Mouse (Mus musculus): ENCODE data around the gene Dazap2. TPM values are rescaled to one million over a fixed set of nuclear protein-coding genes. Genes with fewer than 3 reads are reported as not detected.
"Not testable (repeated sequence)": the region's sequence is repeated elsewhere in the genome, so short reads cannot be mapped to it uniquely, and the experiment has no call there.

Dazap2 gene
- polyA plus RNA-seq, 1 experiment from 2014 or later = 209 TPM

DNA sequence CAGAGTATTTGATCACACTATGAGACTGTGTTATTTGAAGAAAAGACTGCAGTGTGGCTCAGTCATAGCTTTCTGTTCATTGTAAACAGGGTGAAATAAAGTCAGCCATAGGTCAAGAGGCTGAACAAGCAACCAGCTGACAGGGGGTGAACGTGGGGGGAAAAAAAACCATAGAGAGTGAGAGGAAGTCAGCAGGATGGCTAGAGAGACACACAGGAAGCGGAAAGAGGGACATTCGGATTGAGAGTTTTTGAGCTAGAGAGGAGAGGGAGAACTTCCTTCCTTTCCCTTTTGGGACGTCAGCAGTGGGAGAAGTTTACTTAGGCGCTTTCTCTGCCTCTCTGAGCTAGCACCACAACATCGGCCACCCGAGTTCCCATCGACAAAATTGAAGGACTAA, 24.7 kb upstream of the Dazap2 start:
- Histone ChIP-seq H3K36me3 (peaks cover 4% of the 10 kb centered on the region; the same call in 1 of the 2 replicates), H3K9me3 (no peaks in the 10 kb centered on the region), H3K4me1 (no peaks in the 10 kb centered on the region), H3K27me3 (ENCODE audit: insufficient read depth, poor library complexity, severe bottlenecking) (peaks cover 11% of the 10 kb centered on the region; the same call in 1 of the 2 replicates), H3K4me3 (no peak overlapping the region), H3K27ac (no peak overlapping the region)
- DNase-seq (ENCODE audit: low spot score) = no peak
- 63% methylated on average over 8 of the region's 8 CpGs for WGBS

DNA sequence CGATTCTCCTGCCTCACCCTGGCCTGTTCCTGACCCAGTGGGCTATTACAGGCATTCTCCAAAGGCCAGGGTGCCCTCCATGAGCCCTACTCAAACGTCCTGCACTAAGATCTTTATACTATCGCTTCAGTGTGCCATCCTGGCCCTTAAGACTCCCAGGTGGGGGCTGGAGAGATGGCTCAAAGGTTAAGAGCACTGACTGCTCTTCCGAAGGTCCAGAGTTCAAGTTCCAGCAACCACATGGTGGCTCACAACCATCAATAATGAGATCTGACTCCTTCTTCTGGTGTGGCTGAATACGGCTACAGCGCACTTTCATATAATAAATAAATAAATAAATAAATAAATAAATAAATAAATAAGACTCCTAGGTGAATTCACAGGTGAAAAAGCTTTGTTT, 22.3 kb upstream of the Dazap2 start:
- DNase-seq (ENCODE audit: low spot score) = no peak
- WGBS = 82% methylated on average over 6 of the region's 6 CpGs
- Histone ChIP-seq H3K27me3 (ENCODE audit: insufficient read depth, poor library complexity, severe bottlenecking) (no peaks in the 10 kb centered on the region), H3K36me3 (no peaks in the 10 kb centered on the region), H3K4me3 (no peak overlapping the region), H3K27ac (no peak overlapping the region), H3K9me3 (no peaks in the 10 kb centered on the region), H3K4me1 (no peaks in the 10 kb centered on the region)

DNA sequence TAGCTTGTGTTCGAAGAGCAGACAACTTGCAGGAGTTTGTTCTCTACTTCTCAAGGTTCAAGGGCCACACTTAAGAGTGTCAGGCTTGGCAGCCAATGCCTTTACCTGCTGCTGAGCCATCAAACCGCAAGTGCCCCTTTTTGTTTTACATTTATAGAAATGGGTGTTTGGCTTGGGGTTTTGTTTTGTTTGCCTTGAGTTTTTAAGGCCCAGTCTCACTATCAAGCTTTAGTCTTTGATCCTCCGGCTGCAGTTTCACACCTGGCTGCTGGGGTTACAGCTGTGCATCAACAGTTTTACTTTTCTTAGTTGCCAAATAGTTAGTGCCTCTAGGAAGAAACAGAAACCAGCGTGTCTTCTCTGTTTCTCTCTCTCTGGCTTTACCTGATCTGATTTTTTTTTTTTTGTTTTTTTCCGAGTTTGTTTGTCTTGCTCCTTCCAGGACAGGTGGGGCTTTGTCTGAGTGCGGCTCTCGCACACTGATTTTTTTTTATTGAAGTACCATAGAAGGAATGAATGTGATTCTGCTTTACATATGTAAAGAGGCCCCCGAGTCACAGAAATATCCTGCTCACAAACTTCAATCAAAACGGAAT, 16.8 kb upstream of the Dazap2 start:
- Histone ChIP-seq H3K9me3 (no peaks in the 10 kb centered on the region), H3K4me3 (peak overlapping the region; percentile 88), H3K27me3 (ENCODE audit: insufficient read depth, poor library complexity, severe bottlenecking) (peaks cover 46% of the 10 kb centered on the region), H3K4me1 (peaks cover 17% of the 10 kb centered on the region), H3K36me3 (no peaks in the 10 kb centered on the region), H3K27ac (no peak overlapping the region)
- WGBS = 19% methylated on average over 9 of the region's 9 CpGs
- DNase-seq (ENCODE audit: low spot score) = no peak

DNA sequence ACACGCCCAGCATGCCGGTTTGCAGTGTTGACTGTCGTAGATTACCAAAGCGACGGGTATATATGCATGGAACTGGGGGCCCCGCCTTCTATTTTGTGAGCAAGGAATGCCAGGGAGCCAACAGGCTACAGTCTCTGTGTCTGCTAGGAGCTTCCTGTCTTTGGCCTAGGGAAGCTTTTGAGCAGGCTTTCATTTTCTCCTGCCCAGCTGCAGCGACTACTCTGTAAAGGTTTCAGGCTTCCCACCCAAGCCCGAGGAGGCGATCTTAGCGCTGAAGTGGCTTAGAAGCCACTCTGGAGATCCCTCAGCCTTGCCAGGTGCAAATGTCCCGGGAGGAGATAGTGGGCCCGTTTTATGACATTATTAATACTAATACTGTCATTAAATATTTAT, 16.3 kb upstream of the Dazap2 start:
- no peak for DNase-seq (ENCODE audit: low spot score)

DNA sequence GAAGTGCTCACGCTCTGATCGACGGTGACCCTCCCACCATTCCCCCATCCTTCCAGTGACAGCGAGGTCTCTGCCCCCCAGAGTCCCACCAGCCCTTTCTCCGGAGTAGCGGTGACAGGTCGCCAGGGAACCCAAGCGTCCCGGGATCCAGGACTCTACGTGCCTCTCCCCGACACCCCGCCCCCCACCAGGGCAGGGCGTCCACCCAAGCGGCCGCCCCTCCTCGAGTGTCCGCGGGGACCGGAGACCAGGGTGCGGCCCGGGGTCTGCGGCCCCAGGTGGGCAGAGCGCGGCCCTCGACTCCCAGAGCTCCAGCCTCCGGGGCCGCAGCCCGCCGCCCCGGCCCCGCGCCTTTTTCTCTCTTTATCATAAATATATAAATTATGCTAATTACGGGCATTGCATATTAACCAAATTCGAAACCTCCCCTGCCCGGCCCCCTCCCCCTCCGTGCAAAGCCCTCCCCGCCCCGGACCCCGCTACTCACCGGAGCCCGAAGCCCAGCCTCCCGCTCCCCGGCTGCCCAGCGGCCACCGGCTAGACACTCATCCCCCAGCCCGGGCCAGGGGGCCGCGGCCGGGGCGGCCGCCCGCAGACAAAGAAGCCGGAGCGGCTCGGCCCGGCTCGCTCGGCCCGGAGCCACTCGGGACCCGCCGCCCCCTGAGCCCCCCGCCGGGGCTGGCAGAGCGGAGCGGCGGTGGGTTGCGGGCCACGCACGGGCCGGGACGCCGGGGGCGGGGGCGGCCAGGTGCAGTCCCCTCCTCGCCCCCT, 15.7 kb upstream of the Dazap2 start, which contains the start of gene Pou6f1:
Pou6f1 (minus strand) TSS at position 709 of the 771 bp plus-strand sequence.
- Histone ChIP-seq H3K4me3 (peak within 1 kb of the TSS; percentile 88), H3K9me3 (no peaks in the 10 kb centered on the region), H3K36me3 (no peaks in the 10 kb centered on the region), H3K27me3 (ENCODE audit: insufficient read depth, poor library complexity, severe bottlenecking) (peaks cover 54% of the 10 kb centered on the region), H3K27ac (peak within 1 kb of the TSS; percentile 92), H3K4me1 (peaks cover 20% of the 10 kb centered on the region)
- DNase-seq (ENCODE audit: low spot score) = no peak
- WGBS = 1% methylated on average over 76 of the region's 76 CpGs

More for the DNA sequence above, 16.3 kb upstream of the Dazap2 start:
- peak overlapping the region; percentile 88 for H3K4me3 ChIP-seq
- H3K36me3 ChIP-seq = no peaks in the 10 kb centered on the region
- peak overlapping the region; percentile 92; the same call in 1 of the 2 replicates for H3K27ac ChIP-seq
- 1% methylated on average over 12 of the region's 12 CpGs for WGBS
- H3K9me3 ChIP-seq = no peaks in the 10 kb centered on the region
- peaks cover 50% of the 10 kb centered on the region for H3K27me3 ChIP-seq (ENCODE audit: insufficient read depth, poor library complexity, severe bottlenecking)
- peaks cover 17% of the 10 kb centered on the region for H3K4me1 ChIP-seq

DNA sequence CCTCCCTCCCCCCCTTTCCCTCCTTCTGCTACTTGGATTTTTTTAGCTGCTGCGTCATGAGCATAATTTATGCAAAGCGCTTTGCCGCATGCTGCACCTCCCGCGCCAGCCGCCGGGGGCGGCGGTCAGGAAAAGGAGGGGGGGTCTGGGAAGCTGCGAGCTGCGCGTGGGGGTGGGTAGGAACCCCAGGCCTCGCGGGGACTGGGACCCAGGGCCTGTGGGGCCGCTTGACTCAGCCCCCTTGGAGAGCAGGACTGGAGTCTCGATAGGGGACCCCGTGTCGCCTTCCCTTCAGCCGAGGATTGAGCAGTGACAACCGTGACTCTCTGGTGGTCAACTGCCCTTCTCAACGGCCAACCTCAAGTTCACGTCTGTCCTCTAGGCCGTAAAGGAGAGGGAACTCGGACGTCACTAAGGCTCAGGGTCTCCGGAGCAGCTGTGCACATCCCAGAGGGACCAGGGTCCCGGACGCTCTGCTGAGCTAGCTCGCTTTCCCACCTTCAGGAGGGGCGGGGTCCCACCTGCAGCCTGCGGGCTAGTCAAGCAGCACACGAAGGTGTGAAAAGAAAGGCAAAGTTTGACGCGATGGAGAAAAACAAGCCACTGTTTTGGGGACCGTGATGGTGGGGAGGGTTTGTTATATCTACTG, 15.0 kb upstream of the Dazap2 start:
- WGBS = 1% methylated on average over 34 of the region's 35 CpGs
- Histone ChIP-seq H3K27me3 (ENCODE audit: insufficient read depth, poor library complexity, severe bottlenecking) (peaks cover 57% of the 10 kb centered on the region), H3K9me3 (no peaks in the 10 kb centered on the region), H3K27ac (peak overlapping the region; percentile 92), H3K4me1 (peaks cover 24% of the 10 kb centered on the region), H3K36me3 (no peaks in the 10 kb centered on the region), H3K4me3 (peak overlapping the region; percentile 88)
- DNase-seq (ENCODE audit: low spot score) = no peak

DNA sequence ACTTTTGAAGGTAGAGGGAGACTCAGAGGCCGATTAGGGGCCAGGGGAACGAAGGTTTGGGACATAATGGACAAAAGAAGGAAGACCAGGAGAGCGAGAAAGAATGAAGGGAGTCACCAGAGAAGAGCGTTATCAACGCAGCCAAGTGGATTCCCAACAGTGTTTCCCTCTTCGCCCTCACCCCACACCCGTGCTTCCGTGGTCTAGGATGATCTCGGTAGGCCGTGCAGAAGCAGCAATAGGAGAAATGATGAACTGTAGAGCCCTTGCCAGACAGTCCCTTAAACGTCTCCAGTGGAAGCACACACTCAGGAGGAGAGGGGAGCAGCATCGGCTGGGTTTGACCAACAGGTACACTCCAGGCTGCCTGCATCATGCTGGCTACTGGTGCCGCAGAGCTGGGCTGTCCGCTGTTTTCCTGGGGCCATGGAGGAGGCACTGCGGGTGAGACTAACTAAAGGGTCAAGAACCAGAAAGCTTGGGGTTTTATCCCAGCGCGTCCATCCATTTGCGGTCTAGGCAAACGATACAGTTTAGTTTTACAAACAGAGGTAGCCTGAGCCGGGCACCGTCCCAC, 14.4 kb upstream of the Dazap2 start:
- peaks cover 62% of the 10 kb centered on the region for H3K27me3 ChIP-seq (ENCODE audit: insufficient read depth, poor library complexity, severe bottlenecking)
- no peaks in the 10 kb centered on the region for H3K9me3 ChIP-seq
- H3K4me3 ChIP-seq = peak overlapping the region; percentile 88
- peaks cover 27% of the 10 kb centered on the region for H3K4me1 ChIP-seq
- DNase-seq (ENCODE audit: low spot score) = no peak
- no peaks in the 10 kb centered on the region for H3K36me3 ChIP-seq
- H3K27ac ChIP-seq = 0 out of 2 replicates have a peak overlapping the region, but pooled peaks have one; percentile 17
- 10% methylated on average over 21 of the region's 21 CpGs for WGBS

DNA sequence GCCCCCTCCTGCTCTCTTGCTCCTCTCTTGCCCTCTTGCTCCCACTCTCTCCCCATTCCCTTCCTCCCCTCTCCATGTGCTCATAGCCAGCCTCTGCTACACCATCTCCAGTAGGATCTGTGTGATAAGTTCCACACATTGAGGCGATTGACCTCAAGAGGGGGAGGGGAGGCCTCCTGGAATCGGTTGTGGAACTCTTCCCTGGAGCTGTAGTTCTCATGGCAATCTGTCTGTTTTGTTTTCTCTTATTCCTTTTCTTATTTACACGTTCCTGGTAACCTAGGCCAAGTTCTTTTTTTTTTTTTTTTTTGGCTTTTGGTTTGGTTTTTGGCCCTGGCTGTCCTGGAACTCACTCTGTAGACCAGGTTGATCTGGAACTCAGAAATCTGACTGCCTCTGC, 13.5 kb upstream of the Dazap2 start:
- DNase-seq (ENCODE audit: low spot score) = no peak
- WGBS = 38% methylated on average over 3 of the region's 3 CpGs
- H3K36me3 ChIP-seq = no peaks in the 10 kb centered on the region
- H3K9me3 ChIP-seq = no peaks in the 10 kb centered on the region
- peaks cover 27% of the 10 kb centered on the region for H3K4me1 ChIP-seq
- no peak overlapping the region for H3K4me3 ChIP-seq
- no peak overlapping the region for H3K27ac ChIP-seq
- peaks cover 65% of the 10 kb centered on the region for H3K27me3 ChIP-seq (ENCODE audit: insufficient read depth, poor library complexity, severe bottlenecking)

DNA sequence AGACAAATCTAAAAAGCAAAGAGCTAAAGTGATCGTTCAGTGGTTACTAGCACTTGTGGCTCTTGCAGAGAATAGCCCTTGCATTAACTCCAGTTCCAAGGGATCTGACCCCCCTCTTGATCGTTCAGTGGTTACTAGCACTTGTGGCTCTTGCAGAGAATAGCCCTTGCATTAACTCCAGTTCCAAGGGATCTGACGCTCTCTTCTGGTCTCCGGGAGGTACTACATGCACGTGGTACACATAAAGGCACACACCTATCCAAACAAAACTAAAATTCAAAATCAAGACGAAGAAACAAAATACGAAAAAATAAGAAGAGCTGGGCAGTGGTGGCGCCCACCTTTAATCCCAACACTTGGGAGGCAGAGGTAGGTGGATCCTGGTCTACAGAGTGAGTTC, 8.5 kb upstream of the Dazap2 start:
- H3K27me3 ChIP-seq (ENCODE audit: insufficient read depth, poor library complexity, severe bottlenecking) = peaks cover 39% of the 10 kb centered on the region
- not testable (repeated sequence) for H3K36me3 ChIP-seq; H3K27ac ChIP-seq; H3K4me1 ChIP-seq; DNase-seq (ENCODE audit: low spot score); H3K4me3 ChIP-seq; H3K9me3 ChIP-seq
- WGBS = 87% methylated on average over 8 of the region's 8 CpGs

DNA sequence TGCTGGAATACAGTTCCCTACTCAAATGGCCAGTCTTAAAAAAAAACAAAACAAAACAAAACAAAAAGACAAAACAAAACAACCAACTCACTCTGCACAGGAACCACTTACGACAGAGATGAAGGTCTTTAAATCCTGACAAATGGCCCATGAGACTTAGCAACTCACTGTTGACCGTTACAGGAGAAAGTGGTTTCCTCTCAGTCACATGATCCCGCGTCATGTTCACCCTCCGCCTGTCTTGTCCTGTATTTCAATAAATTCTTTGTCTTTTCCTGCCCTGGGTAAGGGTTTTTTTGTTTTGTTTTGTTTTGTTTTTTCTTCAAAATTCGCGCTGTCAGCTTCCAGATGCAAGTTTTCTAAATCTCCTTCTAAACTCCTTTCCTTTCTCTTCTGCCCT, 3.2 kb upstream of the Dazap2 start:
- no peaks in the 10 kb centered on the region for H3K9me3 ChIP-seq
- peaks cover 24% of the 10 kb centered on the region for H3K4me1 ChIP-seq
- H3K27me3 ChIP-seq (ENCODE audit: insufficient read depth, poor library complexity, severe bottlenecking) = 0 out of 2 replicates have a peak, but pooled peaks cover 10% of the 10 kb centered on the region
- H3K36me3 ChIP-seq = no peaks in the 10 kb centered on the region
- DNase-seq (ENCODE audit: low spot score) = no peak
- 78% methylated on average over 7 of the region's 7 CpGs for WGBS
- no peak overlapping the region for H3K4me3 ChIP-seq
- H3K27ac ChIP-seq = no peak overlapping the region

DNA sequence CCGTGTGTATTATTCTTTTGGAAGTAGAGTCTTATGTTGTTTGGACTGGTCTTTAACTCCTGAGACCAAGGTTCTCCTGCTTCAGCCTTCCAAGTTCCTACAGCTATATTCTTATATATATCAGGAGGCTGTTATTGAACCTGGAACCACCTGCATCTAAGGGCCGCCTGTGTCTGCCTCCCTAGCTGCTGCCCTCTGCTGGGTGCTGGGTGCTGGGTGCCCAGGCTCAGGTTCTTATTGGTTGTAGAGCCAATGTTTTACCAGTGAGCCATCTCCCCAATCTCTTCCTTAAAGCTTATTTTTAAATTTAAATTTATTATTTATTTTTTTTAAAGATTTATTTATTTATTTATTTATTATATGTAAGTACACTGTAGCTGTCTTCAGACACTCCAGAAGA, 2.7 kb upstream of the Dazap2 start:
- DNase-seq (ENCODE audit: low spot score) = no peak
- 0 out of 2 replicates have a peak, but pooled peaks cover 10% of the 10 kb centered on the region for H3K27me3 ChIP-seq (ENCODE audit: insufficient read depth, poor library complexity, severe bottlenecking)
- H3K27ac ChIP-seq = no peak overlapping the region
- no peaks in the 10 kb centered on the region for H3K9me3 ChIP-seq
- peaks cover under 1% of the 10 kb centered on the region for H3K36me3 ChIP-seq
- WGBS = 79% methylated on average over 2 of the region's 2 CpGs
- no peak overlapping the region for H3K4me3 ChIP-seq
- H3K4me1 ChIP-seq = peaks cover 24% of the 10 kb centered on the region

DNA sequence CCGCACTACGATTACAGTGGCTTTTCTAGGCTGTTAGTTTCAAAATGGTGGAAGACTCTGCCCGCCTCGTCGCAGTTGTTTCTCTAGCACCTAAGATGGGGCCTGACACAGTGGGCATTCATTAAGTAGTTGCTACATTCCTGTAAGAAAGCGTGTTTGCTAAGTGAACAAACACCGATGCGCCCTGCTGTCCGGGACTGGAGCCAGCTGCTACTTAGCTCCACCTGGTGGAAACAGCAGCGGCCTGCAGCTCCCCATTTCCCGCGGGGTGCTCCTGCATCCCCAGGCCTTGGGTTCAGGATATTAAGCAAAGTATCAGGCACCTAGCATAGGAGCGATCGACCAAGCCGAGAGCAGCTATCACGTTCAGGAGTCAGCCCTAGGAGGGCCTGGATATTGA, 1.6 kb upstream of the Dazap2 start:
- peak; percentile 90 for DNase-seq (ENCODE audit: low spot score)
- H3K27me3 ChIP-seq (ENCODE audit: insufficient read depth, poor library complexity, severe bottlenecking) = 0 out of 2 replicates have a peak, but pooled peaks cover 10% of the 10 kb centered on the region
- H3K4me1 ChIP-seq = peaks cover 24% of the 10 kb centered on the region
- no peak overlapping the region for H3K27ac ChIP-seq
- H3K4me3 ChIP-seq = peak overlapping the region; percentile 93
- no peaks in the 10 kb centered on the region for H3K9me3 ChIP-seq
- WGBS = 9% methylated on average over 16 of the region's 16 CpGs
- peaks cover 12% of the 10 kb centered on the region for H3K36me3 ChIP-seq

Data from heart, embryonic 10.5 days (tissue).